Comparison of ENCODE assay signal across 27 mouse cellular contexts in genomic region chr6:41100258-41100657, GRCm38 (mm10).
DNase-seq lines count a peak whose midpoint lies in the region; ATAC-seq lines count a peak whose summit lies in the region.
"Had no signal": no experiment of that assay in that cellular context is flagged by ENCODE, and none has a peak within 500 bp of the region (broad histone marks: within the 10 kb centered on the region; RNA-seq: fewer than 3 reads in every experiment).

No protein-coding gene starts in this region.

- 79% methylated on average over 2 of the region's 2 CpGs for WGBS in heart, embryonic 10.5 days

- H3K4me1 ChIP-seq in heart, embryonic 10.5 days, result no peaks in the 10 kb centered on the region
- H3K4me1 ChIP-seq: embryonic facial prominence, embryonic 13.5 days; embryonic facial prominence, embryonic 15.5 days; forebrain, embryonic 10.5 days; forebrain, embryonic 12.5 days had no signal

- H3K27me3 ChIP-seq in heart, embryonic 10.5 days (ENCODE audit: insufficient read depth, poor library complexity, severe bottlenecking), result no peaks in the 10 kb centered on the region
- H3K27me3 ChIP-seq: CH12.LX; embryonic facial prominence, embryonic 13.5 days; embryonic facial prominence, embryonic 15.5 days; forebrain, embryonic 12.5 days had no signal

- no peaks in the 10 kb centered on the region for H3K36me3 ChIP-seq in heart, embryonic 10.5 days
- H3K36me3 ChIP-seq: embryonic facial prominence, embryonic 13.5 days; embryonic facial prominence, embryonic 15.5 days; forebrain, embryonic 10.5 days; forebrain, embryonic 12.5 days; G1E had no signal

- H3K4me3 ChIP-seq in heart, embryonic 10.5 days, result no peak overlapping the region
- H3K4me3 ChIP-seq: embryonic facial prominence, embryonic 13.5 days; embryonic facial prominence, embryonic 15.5 days; erythroblast, embryonic 14.5 days; forebrain, embryonic 10.5 days; forebrain, embryonic 12.5 days had no signal

- H3K27ac ChIP-seq in heart, embryonic 10.5 days, result no peak overlapping the region
- H3K27ac ChIP-seq: embryonic facial prominence, embryonic 13.5 days; embryonic facial prominence, embryonic 15.5 days; forebrain, embryonic 10.5 days; forebrain, embryonic 12.5 days had no signal

- no peak for DNase-seq in kidney, adult 9 months
- no peak for DNase-seq in heart, embryonic 10.5 days (ENCODE audit: low spot score)
- DNase-seq: adrenal gland, adult 8-10 months; adrenal gland, postnatal 14 days; adrenal gland, postnatal 36 days; B cell, adult 2 months; cerebellum, adult 11-12 months; cerebellum, adult 2 months; cerebellum, adult 9-10 months; cerebellum, postnatal 10 days; cerebellum, postnatal 25 days; embryo, embryonic 11 days had no signal

- peak; percentile 49 for ATAC-seq in common myeloid progenitor, adult 5-6 weeks (replicated peaks; ENCODE audit: low read depth, poor library complexity, severe bottlenecking)
- ATAC-seq in hematopoietic stem cell, adult 5-6 weeks (replicated peaks in 1 of 2; ENCODE audit: insufficient read depth in 1 of 2, low FRiP score in 2 of 2, low TSS enrichment in 1 of 2, low read depth in 1 of 2, poor library complexity in 2 of 2, severe bottlenecking in 2 of 2), result peak; percentile 29 to 48; a peak in 1 of 4 replicates
- ATAC-seq in megakaryocyte progenitor cell, adult 5-6 weeks (replicated peaks; ENCODE audit: poor library complexity), result 0 out of 2 replicates have a peak, but pooled peaks have one; percentile 24
- ATAC-seq: activated CD4-positive, CD25-positive, alpha-beta regulatory T cell, adult 4 months; CD4-positive, CD25-positive, alpha-beta regulatory T cell, adult 4 months; forebrain, embryonic 14.5 days; forebrain, embryonic 16.5 days; Patski had no signal

- H3K9me3 ChIP-seq in heart, embryonic 10.5 days, result no peaks in the 10 kb centered on the region
- H3K9me3 ChIP-seq: embryonic facial prominence, embryonic 13.5 days; embryonic facial prominence, embryonic 15.5 days; forebrain, embryonic 10.5 days; forebrain, embryonic 12.5 days; G1E had no signal
